Mouse (Mus musculus): Measurements from ENCODE around the gene Sik1.

GRCm38 (mm10) chr17:31888540-31888939 lies 32.9 kb upstream of the Sik1 start:
- TF ChIP-seq CTCF (IDR thresholded peaks at IDR 0.05; ENCODE audit: low read depth, low read length): no peak
- TF ChIP-seq POLR2A (IDR thresholded peaks at IDR 0.05; ENCODE audit: borderline replicate concordance, low read depth, low read length): no peak
